Mouse (Mus musculus) cerebellum, postnatal 25 days (tissue): ENCODE measurements at regions not wholly inside any gene's neighbourhood (a gene's known extent, or its start where the extent isn't known, plus 50 kb on each side); places are given as distances from the start of the nearest gene placed in this dataset.
A peak's percentile ranks its signal among the peaks of the same experiment; 100 is the strongest.

Experiments used
- DNase-seq, 2 experiments: peaks; one replicate each; pipeline ENCODE4 v3.0.0; 2021; ENCODE audit warnings: mixed read lengths in 2 of 2

GRCm38 (mm10) chr14:80901346-80901745 is 917.5 kb downstream of the Olfm4 start:
- peak; percentile 53 to 57 for DNase-seq

GRCm38 (mm10) chr14:80901759-80902163 is 917.9 kb downstream of the Olfm4 start:
- DNase-seq: peak; percentile 42 to 53

GRCm38 (mm10) chr14:80916031-80916430 is 932.1 kb downstream of the Olfm4 start:
- DNase-seq: no peak

DNA sequence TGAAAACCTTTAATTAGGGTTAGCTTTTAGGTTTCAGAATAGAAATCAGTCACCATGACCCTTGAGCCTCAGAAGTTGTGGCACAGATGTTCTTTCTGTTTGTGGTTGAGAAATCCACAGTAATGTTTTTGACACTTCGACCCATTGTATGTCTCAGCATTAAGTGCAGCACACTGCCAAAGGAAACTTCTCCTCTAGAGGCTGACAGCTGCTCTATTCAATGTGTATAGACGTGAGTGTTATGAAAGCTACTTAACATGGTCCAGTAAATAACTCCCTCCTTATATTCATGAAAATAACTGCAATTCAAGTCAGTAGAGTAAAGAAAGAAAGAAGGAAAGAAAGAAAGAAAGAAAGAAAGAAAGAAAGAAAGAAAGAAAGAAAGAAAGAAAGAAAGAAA is 939.9 kb downstream of the Olfm4 start:
- DNase-seq: no peak

DNA sequence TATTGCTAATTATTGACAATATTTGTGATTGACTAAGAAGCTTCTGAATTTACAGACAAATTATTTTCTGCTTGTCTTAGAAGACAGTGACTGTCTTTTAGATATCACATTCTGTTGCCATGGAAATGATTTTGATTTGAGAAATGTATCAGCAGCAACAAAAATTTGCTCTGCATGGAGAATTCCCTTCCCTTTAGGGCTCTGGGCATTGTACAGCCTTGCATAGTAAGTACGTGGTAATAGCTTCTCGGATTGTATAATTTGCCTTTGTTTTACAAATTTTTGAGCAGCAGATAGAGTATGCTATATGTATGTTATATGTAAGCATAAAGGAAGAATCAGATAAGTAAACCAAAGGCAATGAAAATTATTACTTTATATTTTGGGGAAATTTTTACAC is 976.1 kb downstream of the Olfm4 start:
- DNase-seq: no peak

DNA sequence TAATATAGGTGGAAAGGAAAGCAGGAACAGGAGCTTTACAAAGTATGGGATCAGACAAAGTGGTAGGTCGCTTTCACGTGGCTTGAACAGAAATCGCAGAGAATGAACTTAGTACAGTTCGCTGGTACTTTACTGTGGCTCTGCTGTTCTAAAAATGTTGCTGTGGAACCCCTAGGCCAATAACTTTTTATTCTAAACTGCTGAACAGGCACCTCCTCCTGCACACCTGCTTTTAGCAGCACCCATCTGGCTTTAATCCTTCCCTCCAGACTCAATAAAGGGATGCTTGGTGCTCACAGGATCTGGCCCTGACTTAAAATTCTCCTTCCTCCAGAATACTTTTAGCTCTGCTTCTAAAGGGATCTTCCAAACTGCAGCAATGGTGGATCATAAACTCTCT is 991.9 kb downstream of the Olfm4 start:
- DNase-seq: no peak

DNA sequence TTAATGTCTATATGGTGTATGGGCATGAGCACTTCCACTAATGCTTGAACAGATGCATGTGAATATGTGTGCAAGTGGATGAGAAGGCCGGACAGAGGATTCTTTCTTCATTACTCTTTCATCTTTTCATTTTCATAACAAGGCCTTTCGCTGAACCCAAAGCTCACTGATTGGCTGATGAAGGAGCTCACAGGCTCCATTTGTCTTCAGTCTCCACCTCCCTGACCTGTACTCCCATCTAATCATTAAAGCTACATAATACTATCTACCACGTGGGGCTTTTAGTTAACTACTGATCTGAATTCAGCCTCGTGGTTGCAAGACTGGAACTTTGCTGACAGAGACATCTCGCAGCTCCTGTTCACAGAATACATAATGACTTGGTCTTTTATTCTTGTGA is 992.8 kb downstream of the Olfm4 start:
- DNase-seq: no peak

DNA sequence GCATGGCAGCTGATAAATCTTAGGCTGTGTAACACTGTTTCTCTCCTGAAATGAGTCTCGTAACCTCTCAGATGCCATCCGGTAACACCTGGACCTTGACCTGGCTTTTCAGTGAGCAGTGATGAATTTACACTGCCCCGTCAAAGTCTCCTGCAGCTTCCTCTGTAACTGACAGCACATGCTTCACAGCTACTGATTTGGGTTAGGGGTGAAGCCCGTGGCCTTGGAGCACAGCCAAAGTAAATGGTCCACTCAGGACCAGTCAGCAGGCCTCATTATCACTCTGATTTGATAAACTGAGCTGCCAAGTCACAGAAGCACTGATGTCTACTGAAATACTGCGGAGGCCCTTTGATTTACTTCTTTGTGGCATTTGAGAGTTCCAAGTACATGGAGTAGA is 995.6 kb downstream of the Olfm4 start:
- no peak for DNase-seq

GRCm38 (mm10) chr14:80990192-80990591 is 1006.3 kb downstream of the Olfm4 start:
- no peak for DNase-seq

DNA sequence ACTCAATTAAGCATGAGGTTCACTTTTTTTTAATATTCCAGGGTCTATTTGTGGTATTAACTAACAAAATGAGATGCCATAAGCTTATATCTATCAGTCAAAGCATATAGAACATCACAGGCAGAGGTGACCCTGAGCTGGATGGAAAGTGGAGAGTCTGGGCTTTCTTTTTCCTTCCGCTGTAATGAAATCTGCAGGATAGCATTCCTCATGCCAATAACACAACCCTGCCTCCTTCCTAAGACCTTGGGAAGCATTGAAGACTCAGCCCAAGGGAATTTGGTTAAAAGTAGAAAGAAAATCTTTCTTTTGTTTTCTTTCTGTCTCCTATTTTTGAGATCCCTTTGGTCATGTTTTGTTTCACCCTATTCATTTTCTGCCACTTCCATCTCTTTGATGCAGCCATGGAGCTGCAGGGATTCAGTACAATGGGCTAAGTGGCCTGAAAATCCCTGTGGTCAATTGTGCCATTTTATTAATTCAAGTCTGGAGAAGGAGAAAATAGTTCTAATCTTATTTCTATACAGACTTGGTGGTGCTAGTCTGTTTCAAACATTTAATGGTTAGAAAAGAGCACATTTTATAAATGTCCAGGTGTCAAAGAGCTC is 1006.9 kb downstream of the Olfm4 start:
- no peak for DNase-seq

DNA sequence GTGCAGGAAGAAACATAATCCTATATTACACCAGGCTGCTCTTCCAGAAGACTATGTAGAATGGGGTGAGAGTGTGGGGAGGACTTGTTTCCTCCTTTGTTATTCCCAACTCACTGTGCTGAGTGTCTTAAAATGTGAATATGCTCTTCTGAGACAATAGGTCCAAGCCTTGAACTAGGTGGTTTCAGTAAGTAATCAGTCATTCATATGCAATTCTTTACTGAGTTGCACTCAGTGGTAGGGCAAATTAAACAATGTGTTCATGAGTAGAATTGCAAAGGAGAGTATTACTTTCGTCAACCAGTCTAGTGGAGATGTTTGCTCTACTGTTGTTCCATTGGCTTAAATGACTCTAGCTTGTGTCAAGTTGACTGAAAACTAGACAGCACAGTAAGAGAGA is 1015.1 kb downstream of the Olfm4 start:
- DNase-seq: no peak

DNA sequence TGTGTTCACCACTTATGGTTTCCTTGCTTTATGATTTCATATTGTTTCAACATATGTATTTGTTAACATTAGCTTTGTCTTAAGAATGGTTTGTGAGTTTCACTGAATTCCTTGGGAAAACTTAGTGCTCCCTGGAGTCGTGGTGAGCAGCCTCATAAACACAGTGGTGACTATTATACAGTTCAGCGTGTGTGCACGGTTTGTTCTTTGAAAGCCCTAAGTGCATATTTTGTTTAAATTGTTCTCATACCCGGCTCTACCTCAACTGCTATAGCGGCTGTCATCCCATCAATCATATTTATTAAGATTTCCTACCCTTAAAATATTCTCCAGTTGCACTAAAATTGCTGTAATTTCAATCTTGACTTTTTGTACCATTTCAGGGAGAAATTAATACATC is 1029.3 kb downstream of the Olfm4 start:
- DNase-seq: no peak

- DNase-seq: no peak
Observed at GRCm38 (mm10) chr14:81031475-81031874, 1047.6 kb downstream of the Olfm4 start.

DNA sequence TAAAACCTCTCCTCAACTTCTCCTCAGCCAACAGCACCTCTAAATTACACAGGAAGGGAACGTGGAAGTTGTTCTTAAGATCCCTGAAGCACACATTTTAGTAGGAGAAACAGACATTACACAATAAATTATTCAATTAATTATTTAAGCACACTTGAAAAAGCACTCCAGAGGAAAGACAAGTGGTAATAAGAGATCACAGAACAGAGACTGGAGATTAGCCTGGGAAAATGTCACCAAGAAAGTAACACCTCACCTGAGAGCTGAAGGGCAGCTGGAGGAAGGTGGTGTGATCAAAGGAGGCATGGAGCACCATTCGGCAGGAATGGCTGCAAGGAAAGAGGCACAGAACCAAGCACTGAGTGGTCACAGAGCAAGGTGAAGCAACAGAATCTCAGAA is 1053.8 kb downstream of the Olfm4 start:
- no peak for DNase-seq

DNA sequence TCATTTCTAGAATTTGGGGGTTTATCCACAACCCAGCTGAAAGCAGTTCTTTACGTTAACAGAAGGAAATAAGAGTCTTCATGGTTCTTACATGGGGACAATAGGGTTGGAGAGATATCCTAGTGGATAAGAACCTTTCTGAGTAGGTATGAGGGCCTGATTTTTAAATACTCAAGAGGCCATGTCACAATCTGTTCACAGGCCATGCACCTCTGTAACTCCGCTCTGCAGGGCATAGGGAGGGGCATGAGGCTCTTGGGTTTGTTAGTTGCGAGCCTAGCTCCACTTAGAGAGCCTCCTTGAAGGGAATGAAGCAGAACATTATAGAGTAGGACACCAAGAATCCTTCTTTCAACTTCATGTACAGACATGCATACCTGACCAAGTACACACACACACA is 1054.2 kb downstream of the Olfm4 start:
- no peak for DNase-seq
